Mouse (Mus musculus) left cerebral cortex, adult 9 months (tissue): ENCODE data around the gene Elk3.
"Not testable (repeated sequence)": the region's sequence is repeated elsewhere in the genome, so short reads cannot be mapped to it uniquely, and the experiment has no call there.

ENCODE experiments used
- DNase-seq, 2 experiments: peaks; one replicate each; pipeline ENCODE4 v3.0.0; 2022; ENCODE audit warnings: low spot score in 2 of 2

The Elk3 gene

DNA sequence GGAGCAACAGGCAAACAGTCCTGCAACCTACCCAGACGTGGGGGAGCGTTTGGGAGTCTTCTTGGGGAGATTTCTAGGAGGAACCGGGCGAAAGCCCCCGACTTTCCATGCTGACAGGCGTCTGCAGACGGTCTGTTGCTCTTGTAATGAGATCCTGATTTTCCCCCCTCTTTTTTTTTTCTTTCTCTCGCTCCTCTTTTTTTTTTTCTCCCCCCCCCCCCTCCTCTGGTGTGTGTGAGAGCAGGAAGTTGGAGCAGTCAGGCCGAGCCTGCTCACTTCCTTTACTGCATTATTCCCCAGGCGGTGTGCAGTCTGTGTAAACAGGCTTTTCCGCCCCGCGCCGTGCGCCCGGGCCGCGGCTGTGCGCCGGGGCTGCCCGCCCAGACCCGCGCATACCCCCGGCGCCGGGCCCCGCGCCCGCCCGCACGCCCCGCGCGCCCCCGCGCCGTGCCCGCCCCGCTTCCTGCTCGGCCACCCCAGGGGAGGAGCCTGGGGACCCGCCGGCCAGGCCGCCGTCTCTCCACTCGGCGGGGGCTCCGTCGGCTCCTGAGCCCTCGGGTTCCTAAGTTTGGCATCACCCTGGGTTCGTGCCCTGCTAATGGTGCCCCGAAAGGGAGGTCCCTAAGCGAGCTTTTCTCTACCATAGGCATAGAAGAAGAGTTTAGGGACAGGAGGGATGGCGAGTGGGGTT is at the start of gene Elk3:
Elk3 (minus strand) TSS at position 415 of the 691 bp plus-strand sequence.
- DNase-seq = no peak

DNA sequence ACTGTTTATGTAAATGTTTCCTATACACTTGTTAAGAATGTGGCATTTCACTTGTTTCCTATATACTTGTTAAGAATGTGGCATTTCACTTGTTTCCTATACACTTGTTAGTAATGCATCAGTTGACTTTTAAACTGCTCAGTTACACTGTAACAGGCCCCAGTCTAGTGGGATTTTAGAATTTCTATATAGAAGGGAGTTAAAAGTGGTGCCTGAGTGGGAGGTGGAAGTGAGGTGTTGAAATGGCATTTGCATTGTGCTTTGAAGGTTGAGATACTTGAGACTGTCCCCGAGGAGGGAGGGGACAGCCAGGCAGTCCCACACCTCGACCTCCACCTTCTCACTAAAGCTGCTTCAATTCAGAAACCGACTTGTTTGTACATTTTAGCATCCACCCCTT is 49.7 kb upstream of the Elk3 start:
- DNase-seq = no peak

- not testable (repeated sequence) for DNase-seq
Measured at GRCm38 (mm10) chr10:93360190-93360589, 49.3 kb upstream of the Elk3 start.

GRCm38 (mm10) chr10:93359339-93359863 is 48.5 kb upstream of the Elk3 start:
- no peak for DNase-seq

DNA sequence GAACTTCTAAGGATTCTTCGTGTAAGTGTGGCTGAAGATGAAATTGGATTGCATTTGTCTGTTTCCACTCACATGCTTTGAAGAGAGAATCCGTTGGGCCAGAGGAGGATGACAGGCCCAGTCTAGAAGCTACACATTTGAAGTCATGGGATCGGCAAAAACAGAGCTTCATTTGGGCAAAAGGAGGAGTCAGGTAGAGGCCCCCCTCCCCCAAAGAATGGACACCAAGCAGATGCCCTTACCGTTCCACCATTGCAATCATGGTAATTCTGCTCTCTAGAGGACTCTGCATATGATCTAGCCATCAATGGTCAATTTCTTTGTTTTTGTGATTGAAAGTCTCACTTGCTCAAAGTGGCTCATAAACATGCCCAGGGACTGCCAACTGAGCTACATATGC is 47.9 kb upstream of the Elk3 start:
- DNase-seq = no peak

DNA sequence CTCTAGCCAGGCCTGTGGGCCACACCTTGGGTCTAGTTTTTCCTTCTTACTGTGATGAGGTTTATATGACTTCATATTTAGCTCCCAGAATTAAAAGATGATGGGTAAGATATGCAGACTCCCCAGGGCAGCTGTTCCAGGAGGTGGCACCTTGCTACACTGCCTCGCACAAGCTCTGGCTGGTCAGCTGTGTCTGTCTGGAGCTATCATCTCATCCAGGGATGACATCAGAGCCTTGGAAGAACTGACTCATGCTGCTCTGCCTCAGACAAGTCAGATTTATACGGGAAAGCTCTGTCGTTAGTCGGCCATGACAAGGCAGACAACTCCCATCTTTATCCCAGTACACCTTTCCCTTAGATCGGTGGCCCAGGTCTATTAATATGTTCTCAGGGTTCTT is 46.2 kb upstream of the Elk3 start:
- DNase-seq = no peak

- DNase-seq = no peak
Measured at GRCm38 (mm10) chr10:93356122-93356521, 45.2 kb upstream of the Elk3 start.

DNA sequence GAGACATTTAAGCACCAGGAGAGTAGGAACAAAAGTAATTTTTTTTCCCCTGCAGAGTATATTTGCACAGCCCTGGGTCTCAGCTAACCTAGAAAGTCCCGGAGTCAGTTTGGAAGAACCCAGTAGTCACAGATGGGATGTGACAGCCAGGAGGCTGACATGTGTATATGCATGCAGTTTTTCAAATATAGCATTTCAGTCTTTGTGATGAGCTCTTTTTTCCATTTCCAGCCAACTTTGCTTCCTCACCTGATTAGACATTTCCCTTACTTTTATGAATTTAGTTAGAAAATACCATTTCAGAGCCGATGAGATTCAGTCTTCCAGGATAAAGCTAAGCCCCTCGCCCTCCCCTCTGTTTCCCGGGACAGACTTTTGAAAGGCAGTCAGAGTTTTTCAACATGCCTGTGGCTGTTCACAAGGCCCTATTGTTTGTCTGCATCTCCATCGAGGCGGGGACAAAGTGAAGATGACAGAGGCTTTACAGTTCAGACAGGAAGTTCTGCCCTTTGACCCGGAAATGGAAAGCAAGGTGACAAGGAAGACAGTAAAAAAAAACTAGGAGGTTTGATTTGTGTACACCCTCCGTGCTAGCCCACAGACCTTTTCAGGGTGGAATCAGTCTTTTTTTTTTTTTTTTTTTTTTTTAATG is 44.5 kb upstream of the Elk3 start:
- no peak for DNase-seq

DNA sequence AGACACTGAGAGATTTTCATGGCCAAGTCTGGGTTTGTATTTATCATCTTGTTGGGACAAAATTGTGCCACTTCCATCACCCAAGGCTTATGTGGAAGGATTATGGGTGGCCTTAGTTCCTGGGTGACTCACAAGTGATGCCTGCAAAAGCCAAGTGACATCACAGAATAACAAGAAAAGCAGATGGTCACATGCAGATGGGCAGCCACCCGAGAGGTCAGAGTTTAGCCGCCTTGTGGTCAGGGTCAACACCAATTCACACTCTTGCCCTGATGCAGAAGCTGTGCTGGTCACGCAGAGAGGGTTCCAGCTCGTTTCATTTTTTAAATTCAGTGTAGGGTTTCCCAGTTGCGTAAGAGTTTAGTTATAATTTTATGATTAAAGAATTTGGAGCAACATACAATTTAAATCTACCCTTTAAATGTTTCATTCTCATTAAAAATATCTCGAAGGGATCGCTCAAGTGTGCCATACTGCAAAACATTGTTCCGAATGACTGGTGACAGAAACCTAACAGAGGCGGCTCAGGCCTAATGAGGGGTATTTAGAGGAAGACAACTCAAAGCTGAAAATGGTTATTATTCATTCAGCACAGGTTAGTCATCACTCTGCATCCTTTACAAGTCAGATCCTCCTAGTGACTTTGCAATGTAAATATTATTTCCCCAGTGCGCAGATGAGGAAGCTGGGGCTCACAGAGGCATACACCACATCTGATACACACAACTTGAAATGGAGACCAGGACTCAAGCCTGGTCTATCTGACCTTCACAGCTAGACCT is 42.8 kb upstream of the Elk3 start:
- no peak for DNase-seq

- DNase-seq = no peak
Measured at GRCm38 (mm10) chr10:93347918-93348505, 37.1 kb upstream of the Elk3 start.

DNA sequence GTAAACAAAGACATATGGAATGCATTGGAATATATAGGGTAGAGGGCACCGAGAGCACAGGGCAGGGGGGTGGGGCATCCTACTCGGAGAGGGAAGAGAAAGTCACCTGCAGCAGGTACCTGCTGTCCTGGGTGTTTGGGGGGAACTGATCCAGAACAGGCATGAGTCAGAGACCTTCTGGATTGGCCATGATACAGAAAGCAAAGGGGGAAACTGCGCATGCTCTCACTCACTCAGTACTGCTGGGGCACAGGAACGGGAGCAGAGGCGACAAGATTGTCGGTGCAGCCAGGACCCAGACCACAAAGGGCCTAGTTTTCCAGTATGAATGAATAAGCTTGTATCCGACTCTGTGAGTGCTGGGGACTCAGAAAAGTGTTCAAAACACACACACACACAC is 36.5 kb upstream of the Elk3 start:
- peak in 1 of 2 experiments; percentile 11 for DNase-seq

DNA sequence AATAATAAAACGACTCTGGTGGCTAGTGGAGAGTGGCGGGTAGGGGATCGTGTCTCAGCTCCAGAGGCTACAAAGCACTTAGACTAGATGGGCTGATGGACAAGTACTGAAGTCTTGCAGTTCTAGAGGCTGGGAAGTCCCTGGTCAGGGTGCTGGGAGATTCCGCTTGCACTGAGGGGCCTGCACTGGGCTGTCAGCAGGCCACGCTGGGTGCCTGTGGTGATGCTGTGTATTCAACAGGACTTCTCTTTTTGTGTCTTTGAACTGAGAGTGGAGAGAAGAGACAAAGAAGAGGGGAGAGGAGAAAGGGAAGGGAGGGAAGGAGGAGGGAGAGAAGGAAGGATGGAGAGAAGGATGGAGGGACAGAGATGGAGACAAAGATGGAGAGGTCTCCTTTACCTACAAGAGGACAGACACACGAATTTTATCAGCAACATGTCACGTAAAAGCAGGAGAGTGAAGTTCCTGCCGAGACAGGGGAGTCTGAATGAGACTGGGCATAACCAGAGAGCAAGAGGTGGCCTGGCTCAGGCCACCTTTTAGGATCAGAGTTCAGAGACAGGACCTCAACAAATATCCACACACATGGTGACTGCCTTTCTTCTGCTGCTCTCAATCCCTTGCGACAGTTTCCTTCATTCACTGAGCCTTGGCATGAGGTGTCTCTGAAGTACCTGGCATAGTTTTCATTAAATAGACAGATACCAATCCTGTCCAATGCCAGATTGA is 35.4 kb upstream of the Elk3 start:
- DNase-seq = no peak

- no peak for DNase-seq
Measured at GRCm38 (mm10) chr10:93345497-93345896, 34.6 kb upstream of the Elk3 start.

DNA sequence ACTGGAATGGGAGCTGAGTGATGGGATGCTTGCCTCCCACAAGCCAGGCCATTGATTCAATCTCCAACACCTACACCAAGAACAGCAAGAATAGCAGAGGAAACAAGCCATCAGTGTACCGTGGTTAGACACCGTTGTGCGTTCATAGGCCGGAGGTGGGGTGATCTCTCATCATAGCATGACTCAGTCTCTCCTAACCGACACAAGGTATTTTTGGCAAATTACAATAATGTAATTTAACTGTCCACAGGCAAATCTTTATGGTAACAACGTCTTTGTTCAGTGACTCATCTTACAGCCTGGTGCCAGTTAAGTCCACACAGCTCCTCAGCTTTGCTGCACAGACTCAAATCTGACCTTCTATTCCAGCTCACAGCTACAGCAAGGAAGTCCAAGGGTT is 32.5 kb upstream of the Elk3 start:
- peak in 1 of 2 experiments; percentile 6 for DNase-seq

DNA sequence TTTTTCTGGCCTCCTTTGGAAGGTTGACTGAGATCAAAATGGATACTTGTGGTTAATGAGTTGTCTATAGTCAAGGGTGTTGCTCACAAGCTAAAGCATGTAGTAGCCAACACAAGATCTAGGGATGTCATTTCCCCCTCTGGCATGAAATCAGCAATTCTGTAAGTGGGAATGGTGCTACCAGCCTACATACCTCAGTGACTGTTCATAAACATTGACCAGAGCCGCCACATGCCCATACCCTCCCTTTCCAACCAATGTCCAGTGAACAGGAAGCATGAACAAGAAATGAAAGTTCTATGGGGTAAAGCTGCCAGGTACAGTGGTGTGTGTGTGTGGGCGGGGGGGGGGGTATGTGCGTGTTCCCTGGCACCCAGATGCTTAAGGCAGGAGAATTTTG is 32.1 kb upstream of the Elk3 start:
- no peak for DNase-seq

DNA sequence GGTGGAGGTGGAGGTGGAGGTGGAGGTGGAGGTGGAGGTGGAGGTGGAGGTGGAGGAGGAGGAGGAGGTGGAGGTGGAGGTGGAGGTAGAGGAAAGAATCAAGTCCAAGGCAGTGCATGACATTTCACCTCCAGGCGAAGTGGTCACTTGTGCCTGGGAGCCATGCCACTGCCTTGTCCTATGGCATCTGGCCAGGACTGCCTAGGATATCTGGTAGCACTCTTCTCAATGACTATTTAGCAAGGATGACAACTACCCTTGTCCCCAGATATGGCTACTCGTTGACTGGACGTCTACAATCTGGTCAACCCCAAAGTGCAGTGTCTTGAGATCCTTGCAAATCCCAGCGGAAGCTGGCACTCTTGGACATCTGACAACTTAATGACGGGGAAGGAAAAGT is 27.6 kb upstream of the Elk3 start:
- no peak for DNase-seq

DNA sequence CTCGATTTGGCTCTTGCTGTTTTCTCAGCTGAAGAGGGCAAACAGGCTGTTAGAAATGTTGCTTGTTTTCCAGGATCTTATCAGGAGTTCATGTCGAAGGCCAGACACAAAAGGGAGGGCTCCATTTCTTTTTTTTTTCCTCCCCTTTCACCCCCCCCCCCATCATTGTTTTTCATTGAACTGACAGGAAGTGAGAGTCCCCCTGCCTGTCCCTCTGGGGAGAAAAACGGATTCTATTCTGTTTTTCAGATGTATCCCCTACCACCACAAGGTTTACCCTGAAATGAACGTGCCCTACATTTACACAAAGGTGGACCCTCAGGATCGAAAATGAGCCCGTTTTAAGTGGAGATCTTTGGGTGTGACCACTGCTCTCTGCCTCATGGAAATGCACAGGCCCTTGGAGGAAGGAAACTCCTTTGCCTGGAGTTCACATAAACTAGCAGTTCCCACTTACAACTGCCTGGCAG is 25.6 kb upstream of the Elk3 start:
- DNase-seq = no peak

DNA sequence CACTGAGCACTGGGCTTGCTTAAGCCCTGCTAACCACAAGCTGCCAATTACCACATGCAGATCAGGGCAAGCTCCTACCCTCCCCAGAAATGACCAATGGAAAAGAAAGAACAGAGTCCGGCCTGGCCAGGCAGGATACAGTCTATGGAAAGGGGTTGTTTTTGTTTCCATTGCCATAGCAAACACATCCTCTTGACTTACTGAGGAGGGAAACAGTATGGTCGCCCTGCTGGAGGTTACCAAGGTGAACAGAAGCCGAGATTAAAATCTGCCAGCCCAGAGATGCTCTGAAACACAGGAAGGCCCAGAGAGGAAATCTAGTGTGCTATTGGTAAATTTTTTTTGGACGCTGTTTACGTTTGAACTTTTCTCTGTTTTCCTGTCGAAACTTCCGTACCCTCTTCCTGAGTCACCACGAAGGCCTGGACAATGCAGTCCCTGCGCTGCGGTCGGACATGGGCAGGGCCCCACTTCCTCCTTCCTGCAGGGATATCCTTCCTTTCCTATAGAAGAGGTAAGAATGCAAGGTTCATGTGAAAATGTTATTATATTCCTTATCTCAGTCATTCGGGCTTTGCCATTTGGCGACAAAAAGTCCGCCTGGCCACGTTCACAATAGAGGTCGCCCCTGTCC is 25.0 kb upstream of the Elk3 start:
- DNase-seq = no peak

DNA sequence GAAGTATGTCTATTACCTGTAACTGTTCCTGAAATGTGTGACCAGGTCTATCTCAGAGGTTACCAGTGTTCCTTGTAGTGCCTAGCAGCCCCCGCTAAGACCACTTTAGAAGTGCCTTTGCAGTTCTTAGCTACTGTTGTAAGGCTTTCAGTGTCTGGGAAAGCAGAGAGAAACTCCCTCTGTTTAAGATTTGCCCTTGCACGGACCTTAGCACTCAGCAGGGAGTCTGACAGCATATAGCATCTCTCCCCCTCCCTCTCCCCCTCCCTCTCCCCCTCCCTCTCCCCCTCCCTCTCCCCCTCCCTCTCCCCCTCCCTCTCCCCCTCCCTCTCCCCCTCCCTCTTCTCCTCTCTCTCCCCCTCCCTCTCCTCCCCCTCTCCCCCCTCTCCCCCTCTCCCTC is 24.1 kb upstream of the Elk3 start:
- no peak for DNase-seq

DNA sequence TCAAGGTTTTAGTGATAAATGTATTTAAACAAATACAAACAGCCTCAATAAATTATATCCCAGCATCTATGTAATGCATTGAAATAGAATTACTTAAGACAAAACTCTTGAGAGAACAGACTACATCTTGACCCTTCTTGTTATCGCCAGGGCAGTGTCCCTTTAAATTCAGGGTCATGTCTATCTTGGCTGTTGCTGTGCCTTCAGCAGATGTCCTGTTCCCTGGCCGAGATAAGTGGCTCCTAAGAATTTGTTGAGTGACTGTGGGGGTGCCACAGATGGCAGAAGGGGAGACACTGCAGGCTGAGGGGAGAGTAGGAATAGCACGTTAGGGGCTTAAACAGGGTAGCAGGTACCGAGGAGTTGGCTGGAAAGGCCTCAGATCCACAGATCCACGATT is 22.3 kb upstream of the Elk3 start:
- DNase-seq = no peak

DNA sequence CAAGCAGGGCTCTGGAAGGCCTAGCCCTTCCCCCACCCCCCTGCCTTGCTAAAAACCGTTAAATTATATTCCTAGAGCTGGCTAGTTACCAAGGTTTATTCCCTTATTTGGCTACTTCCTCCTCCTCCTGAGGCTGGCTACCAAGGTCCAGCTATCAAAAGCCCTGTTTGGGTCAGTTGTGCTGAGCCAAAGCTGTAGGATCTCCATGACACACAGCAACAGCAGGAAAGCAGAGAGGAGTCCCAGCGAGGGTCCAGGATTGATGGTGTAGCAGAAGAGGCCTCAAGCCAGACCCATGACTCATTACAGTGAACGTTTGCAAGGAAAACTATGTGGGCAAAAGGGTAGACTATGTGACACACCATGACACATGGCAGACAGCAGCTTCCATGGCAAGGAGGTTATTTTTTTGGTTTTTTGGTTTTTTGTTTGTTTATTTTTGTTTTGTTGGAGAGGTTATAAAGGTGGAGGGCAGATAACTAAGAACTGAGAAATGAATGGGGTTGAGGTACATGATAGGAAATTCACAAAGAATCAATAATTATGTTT is 21.4 kb upstream of the Elk3 start:
- no peak for DNase-seq
